Mouse (Mus musculus) liver, embryonic 12.5 days (tissue): ENCODE data around the gene Cpvl. TPM values are rescaled to one million over a fixed set of nuclear protein-coding genes. Genes with fewer than 3 reads are reported as not detected.
A peak's percentile ranks its signal among the peaks of the same experiment; 100 is the strongest.

ENCODE experiments used
- ATAC-seq: fragments of 200-750 bp; cut with Nextera tagmentation; 2 replicates; pipeline ENCODE4 v1.8.0; 2017; ENCODE audit warnings: moderate number of reproducible peaks, mild to moderate bottlenecking, moderate library complexity
- H3K27ac ChIP-seq: fragments of 300-500 bp; sonication (generic); 2 replicates; pipeline ENCODE4 v1.5.1; 2016; ENCODE audit warnings: mild to moderate bottlenecking
- H3K27me3 ChIP-seq: fragments of 300-500 bp; sonication (generic); replicated peaks from 2 replicates; pipeline ENCODE4 v1.6.1; 2016; ENCODE audit warnings: mild to moderate bottlenecking, moderate library complexity
- H3K36me3 ChIP-seq: fragments of 300-500 bp; sonication (generic); 2 replicates; pipeline ENCODE4 v1.6.1; 2016; ENCODE audit warnings: mild to moderate bottlenecking, moderate library complexity
- H3K4me1 ChIP-seq: fragments of 300-500 bp; sonication (generic); 2 replicates; pipeline ENCODE4 v1.6.1; 2016
- H3K4me2 ChIP-seq: fragments of 300-500 bp; sonication (generic); 2 replicates; pipeline ENCODE4 v1.6.1; 2016; ENCODE audit warnings: mild to moderate bottlenecking, moderate library complexity
- H3K4me3 ChIP-seq: fragments of 300-500 bp; sonication (generic); 2 replicates; pipeline ENCODE4 v1.5.1; 2016; ENCODE audit warnings: mild to moderate bottlenecking, moderate library complexity
- H3K9ac ChIP-seq: fragments of 300-500 bp; sonication (generic); 2 replicates; pipeline ENCODE4 v1.6.1; 2016; ENCODE audit warnings: mild to moderate bottlenecking, moderate library complexity
- H3K9me3 ChIP-seq: fragments of 300-500 bp; sonication (generic); replicated peaks from 2 replicates; pipeline ENCODE4 v1.6.1; 2016; ENCODE audit warnings: mild to moderate bottlenecking, moderate library complexity
- WGBS: fragments of 180-500 bp; shearing (Covaris S2); methylation state at CpG from one replicate; pipeline ENCODE4 v1.1.7; 2016; ENCODE audit not compliant: insufficient replicate concordance; 5-methylcytosine and 5-hydroxymethylcytosine counted together
- polyA plus RNA-seq: library from polyadenylated mRNA; unstranded; fragments of >200 nt; fragmentation: Nextera tagmentation; extraction: Ambion mirVana; gene quantifications from 2 replicates; pipeline ENCODE4 v1.2.1, GENCODE M21; 2016

The Cpvl gene
- polyA plus RNA-seq, result not detected in 2 replicates

DNA sequence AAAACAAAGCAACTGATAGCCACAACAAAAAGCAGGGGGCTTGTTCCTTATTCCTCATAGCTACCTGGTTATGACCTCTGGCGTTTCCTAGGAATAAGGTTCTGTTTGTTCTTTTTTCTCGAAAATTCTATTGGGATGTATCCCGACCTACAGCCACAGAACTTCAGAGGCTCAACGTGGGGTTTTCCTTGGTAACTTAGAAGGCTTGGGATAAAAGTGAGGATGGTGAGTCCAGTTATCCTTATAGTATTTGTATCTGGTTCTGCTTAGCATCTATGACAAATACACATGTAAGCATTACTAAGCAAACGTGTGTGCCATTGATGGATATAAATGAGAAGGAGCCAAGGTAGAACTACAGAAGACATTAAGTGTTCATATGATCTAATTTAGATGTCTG is at the start of gene Cpvl:
Gene Cpvl, minus strand, starts transcription at position 101 of the 400 bp plus-strand sequence.
- Histone ChIP-seq H3K36me3 (no peaks in the 10 kb centered on the region), H3K27ac (no peak within 1 kb of the TSS), H3K9me3 (no peaks in the 10 kb centered on the region), H3K9ac (no peak within 1 kb of the TSS), H3K4me1 (peaks cover 31% of the 10 kb centered on the region), H3K4me3 (no peak within 1 kb of the TSS), H3K4me2 (no peak within 1 kb of the TSS), H3K27me3 (no peaks in the 10 kb centered on the region)
- ATAC-seq, result no peak
- WGBS, result 70% methylated on average over 5 of the region's 5 CpGs

- no peaks in the 10 kb centered on the region for H3K9me3 ChIP-seq
- WGBS, result 83% methylated on average over 5 of the region's 5 CpGs
- 0 out of 2 replicates have a peak, but pooled peaks cover 6% of the 10 kb centered on the region for H3K4me1 ChIP-seq
- no peak for ATAC-seq
- H3K27me3 ChIP-seq, result no peaks in the 10 kb centered on the region
- H3K36me3 ChIP-seq, result no peaks in the 10 kb centered on the region
- no peak overlapping the region for H3K4me2 ChIP-seq
- H3K27ac ChIP-seq, result no peak overlapping the region
- H3K4me3 ChIP-seq, result no peak overlapping the region
- no peak overlapping the region for H3K9ac ChIP-seq
These were observed 45.4 kb upstream of the Cpvl start for GRCm38 (mm10) chr6:54023846-54024245.

- Histone ChIP-seq H3K4me1 (0 out of 2 replicates have a peak, but pooled peaks cover 6% of the 10 kb centered on the region), H3K9me3 (no peaks in the 10 kb centered on the region), H3K27ac (no peak overlapping the region), H3K4me2 (peak overlapping the region; percentile 46), H3K9ac (no peak overlapping the region), H3K36me3 (no peaks in the 10 kb centered on the region), H3K27me3 (no peaks in the 10 kb centered on the region), H3K4me3 (no peak overlapping the region)
- ATAC-seq, result no peak
- WGBS, result 20% methylated on average over 15 of the region's 15 CpGs
These were observed 42.8 kb upstream of the Cpvl start for GRCm38 (mm10) chr6:54021123-54021789.

- H3K9ac ChIP-seq, result no peak overlapping the region
- no peaks in the 10 kb centered on the region for H3K27me3 ChIP-seq
- H3K9me3 ChIP-seq, result no peaks in the 10 kb centered on the region
- 56% methylated on average over 5 of the region's 5 CpGs for WGBS
- H3K4me2 ChIP-seq, result no peak overlapping the region
- no peak overlapping the region for H3K4me3 ChIP-seq
- no peaks in the 10 kb centered on the region for H3K36me3 ChIP-seq
- H3K27ac ChIP-seq, result no peak overlapping the region
- no peak for ATAC-seq
- H3K4me1 ChIP-seq, result 0 out of 2 replicates have a peak, but pooled peaks cover 6% of the 10 kb centered on the region
These were observed 40.4 kb upstream of the Cpvl start for GRCm38 (mm10) chr6:54018861-54019260.

GRCm38 (mm10) chr6:54018038-54018437 is 39.6 kb upstream of the Cpvl start:
- H3K9me3 ChIP-seq, result no peaks in the 10 kb centered on the region
- no peak overlapping the region for H3K4me2 ChIP-seq
- ATAC-seq, result no peak
- no peak overlapping the region for H3K9ac ChIP-seq
- 26% methylated on average over 2 of the region's 2 CpGs for WGBS
- H3K27me3 ChIP-seq, result no peaks in the 10 kb centered on the region
- H3K4me1 ChIP-seq, result 0 out of 2 replicates have a peak, but pooled peaks cover 6% of the 10 kb centered on the region
- no peak overlapping the region for H3K27ac ChIP-seq
- no peaks in the 10 kb centered on the region for H3K36me3 ChIP-seq
- H3K4me3 ChIP-seq, result no peak overlapping the region

GRCm38 (mm10) chr6:54012163-54012562 is 33.7 kb upstream of the Cpvl start:
- WGBS, result 63% methylated on average over 1 of the region's 1 CpGs

DNA sequence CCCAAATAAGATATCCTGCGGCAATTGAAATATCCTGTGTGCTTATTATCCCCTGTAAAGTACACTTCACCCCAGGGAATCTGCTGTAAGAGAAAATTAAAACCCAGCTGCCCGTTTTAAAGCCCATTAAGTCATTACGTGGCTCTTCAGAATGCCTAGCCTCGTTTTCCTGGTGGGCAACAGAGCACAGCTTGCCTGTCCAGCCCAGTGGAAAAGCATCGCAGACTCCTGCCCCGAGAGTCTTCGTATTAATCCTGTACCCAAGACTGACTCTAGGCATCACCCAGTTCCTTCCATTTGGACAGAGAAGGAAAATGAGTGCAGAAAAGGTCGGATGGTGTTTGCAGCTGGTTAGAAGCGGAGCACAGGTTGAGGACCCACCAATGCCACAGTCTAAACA is 31.9 kb upstream of the Cpvl start:
- Histone ChIP-seq H3K9me3 (no peaks in the 10 kb centered on the region), H3K4me2 (no peak overlapping the region), H3K27ac (no peak overlapping the region), H3K36me3 (no peaks in the 10 kb centered on the region), H3K27me3 (no peaks in the 10 kb centered on the region), H3K4me3 (no peak overlapping the region), H3K9ac (no peak overlapping the region), H3K4me1 (no peaks in the 10 kb centered on the region)
- WGBS, result 74% methylated on average over 9 of the region's 9 CpGs
- ATAC-seq, result no peak

More at GRCm38 (mm10) chr6:54012163-54012562, 33.7 kb upstream of the Cpvl start:
- no peak overlapping the region for H3K4me3 ChIP-seq
- H3K4me2 ChIP-seq, result no peak overlapping the region
- H3K9me3 ChIP-seq, result no peaks in the 10 kb centered on the region
- H3K27me3 ChIP-seq, result no peaks in the 10 kb centered on the region
- no peaks in the 10 kb centered on the region for H3K4me1 ChIP-seq
- no peaks in the 10 kb centered on the region for H3K36me3 ChIP-seq
- no peak for ATAC-seq
- H3K27ac ChIP-seq, result no peak overlapping the region
- no peak overlapping the region for H3K9ac ChIP-seq

DNA sequence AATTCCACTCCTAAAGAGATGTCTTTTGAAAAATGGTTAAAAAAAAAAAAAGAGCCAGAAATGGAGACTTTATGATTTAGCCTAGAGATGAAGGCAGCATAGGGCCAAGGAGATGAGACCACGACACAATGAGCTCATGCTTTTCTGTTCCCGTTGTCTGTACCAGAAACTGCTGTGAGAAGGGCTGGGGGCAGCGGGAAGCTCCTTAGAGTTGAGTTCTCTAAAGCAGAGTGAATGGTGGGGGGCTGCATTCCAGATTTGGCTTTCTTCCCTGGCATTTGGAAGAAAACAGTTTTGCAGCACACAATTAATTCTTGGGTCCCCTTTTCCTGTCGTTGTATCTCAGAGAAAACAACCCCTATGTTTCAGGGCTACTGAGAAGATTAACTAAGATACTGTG is 30.8 kb upstream of the Cpvl start:
- WGBS, result 46% methylated on average over 4 of the region's 4 CpGs
- Histone ChIP-seq H3K4me1 (peaks cover 4% of the 10 kb centered on the region; the same call in 1 of the 2 replicates), H3K27ac (no peak overlapping the region), H3K36me3 (no peaks in the 10 kb centered on the region), H3K4me2 (no peak overlapping the region), H3K9me3 (no peaks in the 10 kb centered on the region), H3K9ac (no peak overlapping the region), H3K4me3 (no peak overlapping the region), H3K27me3 (no peaks in the 10 kb centered on the region)
- ATAC-seq, result no peak

- Histone ChIP-seq H3K27ac (no peak overlapping the region), H3K4me3 (no peak overlapping the region), H3K4me2 (no peak overlapping the region), H3K9me3 (no peaks in the 10 kb centered on the region), H3K36me3 (no peaks in the 10 kb centered on the region), H3K27me3 (no peaks in the 10 kb centered on the region), H3K9ac (no peak overlapping the region), H3K4me1 (peaks cover 4% of the 10 kb centered on the region; the same call in 1 of the 2 replicates)
- 78% methylated on average over 16 of the region's 16 CpGs for WGBS
- no peak for ATAC-seq
These were observed 30.1 kb upstream of the Cpvl start for GRCm38 (mm10) chr6:54008448-54009120.

- H3K27ac ChIP-seq, result no peak overlapping the region
- H3K4me2 ChIP-seq, result no peak overlapping the region
- ATAC-seq, result no peak
These were observed 26.8 kb upstream of the Cpvl start for GRCm38 (mm10) chr6:54005302-54005701.

DNA sequence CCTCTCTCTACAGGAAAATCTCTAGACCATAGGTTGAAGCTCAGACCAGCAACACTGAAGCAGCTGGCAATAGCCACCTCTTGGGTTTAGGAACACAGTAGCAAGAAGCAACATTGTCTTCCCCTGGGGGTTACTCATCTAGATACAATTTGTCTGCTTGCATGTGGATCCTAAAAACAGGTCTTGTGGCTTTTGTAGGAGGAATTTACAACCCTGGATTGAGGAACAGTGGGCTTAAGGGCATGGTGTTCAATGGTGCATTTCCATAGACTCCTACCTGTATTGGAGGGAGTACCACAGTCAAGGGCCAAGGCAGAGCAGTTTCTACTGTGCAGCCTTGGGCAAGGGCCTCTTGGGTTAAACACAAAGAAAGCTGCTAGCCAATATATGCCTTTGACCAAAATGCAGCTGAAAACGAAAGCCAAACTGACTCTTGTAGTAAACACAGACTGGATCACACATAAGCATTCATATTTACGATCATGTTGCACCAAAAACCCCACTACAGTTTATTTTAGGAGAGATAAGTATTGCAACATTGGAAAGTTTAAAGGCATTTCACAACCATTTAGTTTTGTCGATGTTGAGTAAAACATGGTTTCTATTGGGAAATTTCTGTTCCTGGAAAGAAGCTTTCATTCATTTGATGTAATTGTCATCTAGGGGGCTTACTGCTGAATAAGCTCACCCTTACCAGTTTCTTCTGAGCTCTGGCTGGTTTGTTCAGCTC is 17.9 kb upstream of the Cpvl start:
- ATAC-seq, result no peak
- no peaks in the 10 kb centered on the region for H3K4me1 ChIP-seq
- no peak overlapping the region for H3K4me2 ChIP-seq
- no peaks in the 10 kb centered on the region for H3K9me3 ChIP-seq
- no peak overlapping the region for H3K9ac ChIP-seq
- WGBS, result 69% methylated on average over 3 of the region's 3 CpGs
- no peak overlapping the region for H3K4me3 ChIP-seq
- no peaks in the 10 kb centered on the region for H3K27me3 ChIP-seq
- H3K27ac ChIP-seq, result no peak overlapping the region
- no peaks in the 10 kb centered on the region for H3K36me3 ChIP-seq

More at GRCm38 (mm10) chr6:54005302-54005701, 26.8 kb upstream of the Cpvl start:
- Histone ChIP-seq H3K9me3 (no peaks in the 10 kb centered on the region), H3K9ac (no peak overlapping the region), H3K4me3 (no peak overlapping the region), H3K36me3 (no peaks in the 10 kb centered on the region), H3K27me3 (no peaks in the 10 kb centered on the region), H3K4me1 (peaks cover 4% of the 10 kb centered on the region; the same call in 1 of the 2 replicates)
- WGBS, result 62% methylated on average over 4 of the region's 4 CpGs

DNA sequence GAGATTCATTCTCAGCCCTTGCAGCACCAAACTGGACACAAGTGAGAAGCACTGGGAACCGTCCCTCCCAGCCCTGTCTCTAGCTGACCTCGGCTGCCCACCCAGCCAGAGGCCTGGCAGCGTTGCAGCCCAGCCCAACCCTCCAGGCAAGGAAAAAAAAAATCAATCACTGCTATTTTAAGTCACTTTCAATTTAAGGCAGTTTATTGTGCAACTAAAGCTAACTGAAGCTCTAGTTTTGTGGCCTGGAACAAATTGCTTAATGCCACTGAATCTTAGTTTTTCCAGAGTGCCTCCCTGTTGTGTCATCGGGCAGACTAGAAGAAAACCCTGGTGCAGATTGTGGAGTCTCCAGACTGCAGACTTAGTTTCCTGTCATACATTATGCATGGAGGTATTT is 17.0 kb upstream of the Cpvl start:
- no peak overlapping the region for H3K4me3 ChIP-seq
- no peaks in the 10 kb centered on the region for H3K36me3 ChIP-seq
- no peaks in the 10 kb centered on the region for H3K4me1 ChIP-seq
- no peak overlapping the region for H3K27ac ChIP-seq
- H3K4me2 ChIP-seq, result no peak overlapping the region
- ATAC-seq, result no peak
- no peak overlapping the region for H3K9ac ChIP-seq
- no peaks in the 10 kb centered on the region for H3K27me3 ChIP-seq
- H3K9me3 ChIP-seq, result no peaks in the 10 kb centered on the region
- 55% methylated on average over 4 of the region's 4 CpGs for WGBS
